Mouse (Mus musculus) embryo, embryonic 11.5 days (tissue): ENCODE results near the gene Ndc1.
A peak's percentile ranks its signal among the peaks of the same experiment; 100 is the strongest.
"Not testable (repeated sequence)": the region's sequence is repeated elsewhere in the genome, so short reads cannot be mapped to it uniquely, and the experiment has no call there.

Source experiments
- DNase-seq: peaks from one replicate; pipeline ENCODE4 v3.0.0-alpha.2; 2012; ENCODE audit warnings: low read depth, low spot score

Ndc1 gene

GRCm38 (mm10) chr4:107364190-107364639, 3.4 kb upstream of the Ndc1 start:
- no peak for DNase-seq

GRCm38 (mm10) chr4:107366408-107366807, 1.2 kb upstream of the Ndc1 start:
- DNase-seq: not testable (repeated sequence)

GRCm38 (mm10) chr4:107372304-107372703, 4.7 kb downstream of the Ndc1 start:
- no peak for DNase-seq

GRCm38 (mm10) chr4:107374677-107375076, 7.1 kb downstream of the Ndc1 start:
- DNase-seq: no peak

- no peak for DNase-seq
Measured at GRCm38 (mm10) chr4:107378954-107379353, 11.4 kb downstream of the Ndc1 start.

- no peak for DNase-seq
Measured at GRCm38 (mm10) chr4:107380871-107381270, 13.3 kb downstream of the Ndc1 start.

- no peak for DNase-seq
Measured at GRCm38 (mm10) chr4:107387038-107387437, 19.5 kb downstream of the Ndc1 start.

GRCm38 (mm10) chr4:107387465-107387864, 19.9 kb downstream of the Ndc1 start:
- no peak for DNase-seq

GRCm38 (mm10) chr4:107388291-107388690, 20.7 kb downstream of the Ndc1 start:
- DNase-seq: no peak

- DNase-seq: no peak
Measured at GRCm38 (mm10) chr4:107389345-107389744, 21.8 kb downstream of the Ndc1 start.

GRCm38 (mm10) chr4:107393771-107394170, 26.2 kb downstream of the Ndc1 start:
- DNase-seq: no peak

GRCm38 (mm10) chr4:107420202-107420601, 52.6 kb downstream of the Ndc1 start:
- DNase-seq: no peak

- DNase-seq: no peak
Measured at GRCm38 (mm10) chr4:107421711-107422110, 54.1 kb downstream of the Ndc1 start.

GRCm38 (mm10) chr4:107422176-107422575, 54.6 kb downstream of the Ndc1 start:
- DNase-seq: peak; percentile 48

GRCm38 (mm10) chr4:107425616-107426015, 58.0 kb downstream of the Ndc1 start:
- DNase-seq: no peak

- no peak for DNase-seq
Measured at GRCm38 (mm10) chr4:107426631-107427030, 59.0 kb downstream of the Ndc1 start.

GRCm38 (mm10) chr4:107432717-107433116, 65.1 kb downstream of the Ndc1 start:
- DNase-seq: no peak

GRCm38 (mm10) chr4:107433998-107434355, 66.4 kb downstream of the Ndc1 start:
- no peak for DNase-seq

GRCm38 (mm10) chr4:107434356-107435237, 67.0 kb downstream of the Ndc1 start, which contains the start of gene Glis1:
TSS of gene Glis1 (plus strand) at chr4:107434591.
- no peak for DNase-seq

GRCm38 (mm10) chr4:107435238-107435946, 67.8 kb downstream of the Ndc1 start:
- no peak for DNase-seq

GRCm38 (mm10) chr4:107436476-107436875, 68.9 kb downstream of the Ndc1 start:
- no peak for DNase-seq

GRCm38 (mm10) chr4:107438741-107439140, 71.2 kb downstream of the Ndc1 start:
- no peak for DNase-seq

GRCm38 (mm10) chr4:107440306-107440705, 72.7 kb downstream of the Ndc1 start:
- no peak for DNase-seq
